ENCODE assay signal across 8 mouse cellular contexts in genomic region chr16:28564075-28564715, GRCm38 (mm10).
DNase-seq lines count a peak whose midpoint lies in the region; ATAC-seq lines count a peak whose summit lies in the region.

No protein-coding gene starts in this region.

- H3K27me3 ChIP-seq in lung, embryonic 16.5 days (ENCODE audit: control insufficient read depth, insufficient read depth, low read depth, low read length), result peaks cover 23% of the 10 kb centered on the region
- H3K27me3 ChIP-seq in kidney, embryonic 14.5 days (ENCODE audit: control insufficient read depth, insufficient read depth, low read length), result peaks cover 30% of the 10 kb centered on the region

- H3K36me3 ChIP-seq in lung, embryonic 16.5 days (ENCODE audit: control insufficient read depth, insufficient read depth, low read length), result no peaks in the 10 kb centered on the region
- no peaks in the 10 kb centered on the region for H3K36me3 ChIP-seq in kidney, embryonic 14.5 days (ENCODE audit: control insufficient read depth, insufficient read depth, low read length)

- no peak for DNase-seq in lung, adult 18-20 months
- DNase-seq in c-Kit-positive CD71-positive TER-119-negative erythroid progenitor cells, embryonic 14.5 days (ENCODE audit: low read depth), result peak; percentile 0
- peak; percentile 87 for DNase-seq in forelimb bud, embryonic 11.5 days (ENCODE audit: low read depth, low spot score)
- DNase-seq in lung, postnatal 4 days, result peak; percentile 24 to 36
- peak; percentile 33 for DNase-seq in right cerebral cortex, postnatal 4 days

- H3K27ac ChIP-seq in lung, embryonic 16.5 days (ENCODE audit: low read length), result no peak overlapping the region
- H3K27ac ChIP-seq in kidney, embryonic 14.5 days (ENCODE audit: low read depth, low read length), result no peak overlapping the region

- WGBS in lung, embryonic 16.5 days, result under 1% methylated on average over 39 of the region's 45 CpGs
- WGBS in kidney, embryonic 14.5 days, result under 1% methylated on average over 45 of the region's 45 CpGs

- H3K4me1 ChIP-seq in lung, embryonic 16.5 days (replicated peaks; ENCODE audit: control insufficient read depth, insufficient read depth, low read length), result peaks cover 8% of the 10 kb centered on the region
- H3K4me1 ChIP-seq in kidney, embryonic 14.5 days (ENCODE audit: control insufficient read depth, insufficient read depth, low read length), result no peaks in the 10 kb centered on the region

- H3K4me2 ChIP-seq in lung, embryonic 16.5 days (ENCODE audit: low read depth, low read length), result peak overlapping the region; percentile 98
- peak overlapping the region; percentile 100 for H3K4me2 ChIP-seq in kidney, embryonic 14.5 days (replicated peaks; ENCODE audit: low read depth, low read length)

- peak; percentile 74 for ATAC-seq in lung, embryonic 16.5 days (ENCODE audit: low read depth)
- peak; percentile 89 for ATAC-seq in kidney, embryonic 14.5 days (ENCODE audit: low FRiP score, low TSS enrichment)
- no peak for ATAC-seq in megakaryocyte-erythroid progenitor cell, adult 5-6 weeks (replicated peaks; ENCODE audit: low FRiP score, low TSS enrichment, poor library complexity, severe bottlenecking)

- H3K9me3 ChIP-seq in lung, embryonic 16.5 days (ENCODE audit: control insufficient read depth, low read length), result no peaks in the 10 kb centered on the region
- H3K9me3 ChIP-seq in kidney, embryonic 14.5 days (ENCODE audit: control insufficient read depth, low read length), result no peaks in the 10 kb centered on the region

- H3K4me3 ChIP-seq in lung, embryonic 16.5 days (ENCODE audit: low read length), result peak overlapping the region; percentile 56
- peak overlapping the region; percentile 58 for H3K4me3 ChIP-seq in kidney, embryonic 14.5 days (ENCODE audit: low read length)

- H3K9ac ChIP-seq in lung, embryonic 16.5 days (ENCODE audit: low read length), result no peak overlapping the region
- no peak overlapping the region for H3K9ac ChIP-seq in kidney, embryonic 14.5 days (ENCODE audit: low read depth, low read length)

Comparison
In these comparisons a context has a peak if more than half of its experiments do, and no peak if none do; other contexts are left out.
1. DNase-seq: peak in c-Kit-positive CD71-positive TER-119-negative erythroid progenitor cells, embryonic 14.5 days (single experiment), forelimb bud, embryonic 11.5 days (single experiment), lung, postnatal 4 days (2 of 2) and right cerebral cortex, postnatal 4 days (single experiment); none in lung, adult 18-20 months (0 of 2).